ENCODE assay signal across 17 mouse cellular contexts in the genomic region with DNA sequence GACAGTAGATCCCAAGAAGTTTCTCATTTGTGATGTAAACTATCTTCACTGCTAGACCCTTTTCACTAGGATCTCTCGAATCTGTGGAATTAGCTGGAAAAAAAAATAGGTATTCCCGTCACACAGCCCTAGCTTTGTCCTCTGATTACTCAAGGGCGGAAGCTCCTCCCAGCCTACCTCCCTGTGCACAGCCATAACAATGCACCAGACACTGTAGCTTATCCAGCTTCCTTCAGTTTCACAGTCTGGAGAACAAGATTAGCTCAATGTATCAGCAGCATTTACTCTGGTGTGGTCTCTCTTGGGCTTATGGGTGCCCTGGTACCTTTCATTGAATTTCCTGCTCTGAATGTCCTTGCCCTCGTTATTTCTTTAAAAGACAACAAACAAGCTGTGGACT.
DNase-seq lines count a peak whose midpoint lies in the region; ATAC-seq and TF ChIP-seq lines count a peak whose summit lies in the region.
"Had no signal": no experiment of that assay in that cellular context is flagged by ENCODE, and none has a peak within 500 bp of the region (broad histone marks: within the 10 kb centered on the region; RNA-seq: fewer than 3 reads in every experiment).

No protein-coding gene starts in this region.

- H3K9me3 ChIP-seq in heart, embryonic 12.5 days (replicated peaks), result no peaks in the 10 kb centered on the region
- H3K9me3 ChIP-seq in hindbrain, embryonic 11.5 days (ENCODE audit: control insufficient read depth, low read length), result no peaks in the 10 kb centered on the region
- H3K9me3 ChIP-seq in hindbrain, embryonic 12.5 days (replicated peaks), result no peaks in the 10 kb centered on the region
- H3K9me3 ChIP-seq in kidney, postnatal 0 days (replicated peaks; ENCODE audit: low read length), result no peaks in the 10 kb centered on the region
- H3K9me3 ChIP-seq: embryonic facial prominence, embryonic 10.5 days; forebrain, embryonic 13.5 days had no signal

- TF ChIP-seq CTCF in heart, adult 2 months (IDR thresholded peaks at IDR 0.05), result no peak
- no peak for TF ChIP-seq CTCF in kidney, postnatal 0 days (IDR thresholded peaks at IDR 0.05; ENCODE audit: low read depth)

- H3K4me2 ChIP-seq in heart, embryonic 12.5 days, result no peak overlapping the region
- H3K4me2 ChIP-seq in hindbrain, embryonic 11.5 days (replicated peaks; ENCODE audit: low read depth, low read length), result no peak overlapping the region
- H3K4me2 ChIP-seq in hindbrain, embryonic 12.5 days (replicated peaks), result no peak overlapping the region
- H3K4me2 ChIP-seq in kidney, postnatal 0 days (ENCODE audit: low read length), result no peak overlapping the region
- H3K4me2 ChIP-seq: forebrain, embryonic 13.5 days had no signal

- no peaks in the 10 kb centered on the region for H3K79me2 ChIP-seq in heart, adult 2 months (replicated peaks; ENCODE audit: control insufficient read depth, insufficient read depth, low read length)

- H3K4me3 ChIP-seq in heart, embryonic 12.5 days, result no peak overlapping the region
- no peak overlapping the region for H3K4me3 ChIP-seq in heart, adult 2 months
- no peak overlapping the region for H3K4me3 ChIP-seq in hindbrain, embryonic 11.5 days (ENCODE audit: low read depth, low read length)
- H3K4me3 ChIP-seq in hindbrain, embryonic 12.5 days, result no peak overlapping the region
- H3K4me3 ChIP-seq in kidney, postnatal 0 days (replicated peaks; ENCODE audit: low read depth, low read length), result no peak overlapping the region
- H3K4me3 ChIP-seq: embryonic facial prominence, embryonic 10.5 days; forebrain, embryonic 13.5 days had no signal

- peak; percentile 82 for ATAC-seq in heart, embryonic 12.5 days (ENCODE audit: insufficient number of reproducible peaks, low FRiP score)
- peak; percentile 17; the same call in 1 of the 2 replicates for ATAC-seq in hindbrain, embryonic 11.5 days (ENCODE audit: low FRiP score)
- no peak for ATAC-seq in hindbrain, embryonic 12.5 days (ENCODE audit: low FRiP score)
- ATAC-seq in kidney, postnatal 0 days (replicated peaks; ENCODE audit: low FRiP score, low read depth), result no peak
- ATAC-seq: forebrain, embryonic 13.5 days; forebrain, postnatal 0 days; hindbrain, postnatal 0 days had no signal

- no peaks in the 10 kb centered on the region for H3K36me3 ChIP-seq in heart, embryonic 12.5 days
- no peaks in the 10 kb centered on the region for H3K36me3 ChIP-seq in heart, adult 2 months (ENCODE audit: control insufficient read depth, insufficient read depth, low read length)
- H3K36me3 ChIP-seq in hindbrain, embryonic 11.5 days (ENCODE audit: control insufficient read depth, insufficient read depth, low read length), result no peaks in the 10 kb centered on the region
- H3K36me3 ChIP-seq in hindbrain, embryonic 12.5 days, result no peaks in the 10 kb centered on the region
- no peaks in the 10 kb centered on the region for H3K36me3 ChIP-seq in kidney, postnatal 0 days (ENCODE audit: insufficient read depth, low read length)
- H3K36me3 ChIP-seq: embryonic facial prominence, embryonic 10.5 days had no signal

- H3K9ac ChIP-seq in heart, embryonic 12.5 days, result no peak overlapping the region
- no peak overlapping the region for H3K9ac ChIP-seq in heart, adult 2 months (ENCODE audit: low read depth, low read length)
- no peak overlapping the region for H3K9ac ChIP-seq in hindbrain, embryonic 11.5 days (ENCODE audit: low read depth, low read length)
- H3K9ac ChIP-seq in hindbrain, embryonic 12.5 days, result no peak overlapping the region
- no peak overlapping the region for H3K9ac ChIP-seq in kidney, postnatal 0 days (ENCODE audit: low read depth, low read length)
- H3K9ac ChIP-seq: forebrain, embryonic 13.5 days; forebrain, postnatal 0 days had no signal

- DNase-seq in heart, adult 2 months, result no peak
- no peak for DNase-seq in hindbrain, embryonic 11.5 days (ENCODE audit: low spot score)
- DNase-seq in kidney, postnatal 0 days (ENCODE audit: low spot score), result peak; percentile 4
- no peak for DNase-seq in kidney, adult 18-20 months
- DNase-seq in R1 (ENCODE audit: low read depth, low spot score), result peak; percentile 2
- DNase-seq in urinary bladder, postnatal 14 days (ENCODE audit: low spot score), result no peak
- DNase-seq: adrenal gland, adult 2 months; adrenal gland, postnatal 25 days; cerebellum, adult 2 months; cerebellum, postnatal 10 days; forebrain, postnatal 0 days; gastrocnemius, postnatal 14 days had no signal

- no peaks in the 10 kb centered on the region for H3K27me3 ChIP-seq in heart, embryonic 12.5 days (replicated peaks)
- H3K27me3 ChIP-seq in heart, adult 2 months (ENCODE audit: control insufficient read depth, insufficient read depth, low read length), result no peaks in the 10 kb centered on the region
- no peaks in the 10 kb centered on the region for H3K27me3 ChIP-seq in hindbrain, embryonic 11.5 days (ENCODE audit: control insufficient read depth, insufficient read depth, low read length)
- no peaks in the 10 kb centered on the region for H3K27me3 ChIP-seq in hindbrain, embryonic 12.5 days
- H3K27me3 ChIP-seq in kidney, postnatal 0 days (ENCODE audit: insufficient read depth, low read length), result no peaks in the 10 kb centered on the region

- WGBS in heart, embryonic 12.5 days, result 42% methylated on average over 4 of the region's 4 CpGs
- WGBS in heart, adult 2 months, result 32% methylated on average over 4 of the region's 4 CpGs
- 52% methylated on average over 4 of the region's 4 CpGs for WGBS in hindbrain, embryonic 11.5 days
- WGBS in hindbrain, embryonic 12.5 days, result 55% methylated on average over 4 of the region's 4 CpGs
- WGBS in kidney, postnatal 0 days, result 33% methylated on average over 4 of the region's 4 CpGs

- no peak for TF ChIP-seq EP300 in heart, adult 2 months (IDR thresholded peaks at IDR 0.05; ENCODE audit: insufficient read depth, low read depth, low read length)

- no peaks in the 10 kb centered on the region for H3K4me1 ChIP-seq in heart, embryonic 12.5 days (replicated peaks)
- H3K4me1 ChIP-seq in heart, adult 2 months (ENCODE audit: control insufficient read depth, insufficient read depth, low read length), result no peaks in the 10 kb centered on the region
- no peaks in the 10 kb centered on the region for H3K4me1 ChIP-seq in hindbrain, embryonic 11.5 days (replicated peaks; ENCODE audit: control insufficient read depth, insufficient read depth, low read length)
- H3K4me1 ChIP-seq in hindbrain, embryonic 12.5 days, result peaks cover 12% of the 10 kb centered on the region
- H3K4me1 ChIP-seq in kidney, postnatal 0 days (replicated peaks; ENCODE audit: insufficient read depth, low read length), result no peaks in the 10 kb centered on the region

- no peak overlapping the region for H3K27ac ChIP-seq in heart, embryonic 12.5 days (ENCODE audit: poor library complexity, severe bottlenecking)
- no peak overlapping the region for H3K27ac ChIP-seq in heart, adult 2 months
- H3K27ac ChIP-seq in hindbrain, embryonic 11.5 days (ENCODE audit: low read depth, low read length), result no peak overlapping the region
- H3K27ac ChIP-seq in hindbrain, embryonic 12.5 days, result no peak overlapping the region
- H3K27ac ChIP-seq in kidney, postnatal 0 days, result no peak overlapping the region
- H3K27ac ChIP-seq: embryonic facial prominence, embryonic 10.5 days; forebrain, embryonic 13.5 days; hindbrain, postnatal 0 days had no signal

- no peak for TF ChIP-seq POLR2A in heart, adult 2 months (IDR thresholded peaks at IDR 0.05; ENCODE audit: insufficient read depth, low read depth, low read length)

- intact Hi-C loops in heart, adult 2 months (cut with DNase I), result no loop called here

Comparison
In these comparisons a context has a peak if more than half of its experiments do, and no peak if none do; other contexts are left out.
1. ATAC-seq: peak in heart, embryonic 12.5 days (single experiment) and hindbrain, embryonic 11.5 days (single experiment); none in hindbrain, embryonic 12.5 days (single experiment) and kidney, postnatal 0 days (single experiment).
2. DNase-seq: peak in kidney, postnatal 0 days (single experiment) and R1 (single experiment); none in heart, adult 2 months (0 of 2), hindbrain, embryonic 11.5 days (single experiment), kidney, adult 18-20 months (single experiment) and urinary bladder, postnatal 14 days (single experiment).